Mouse (Mus musculus): ENCODE data around the gene Apol9b. TPM values are rescaled to one million over a fixed set of nuclear protein-coding genes. Genes with fewer than 3 reads are reported as not detected.

The Apol9b gene
- total RNA-seq, 2 experiments from 2014 or later = not detected

DNA sequence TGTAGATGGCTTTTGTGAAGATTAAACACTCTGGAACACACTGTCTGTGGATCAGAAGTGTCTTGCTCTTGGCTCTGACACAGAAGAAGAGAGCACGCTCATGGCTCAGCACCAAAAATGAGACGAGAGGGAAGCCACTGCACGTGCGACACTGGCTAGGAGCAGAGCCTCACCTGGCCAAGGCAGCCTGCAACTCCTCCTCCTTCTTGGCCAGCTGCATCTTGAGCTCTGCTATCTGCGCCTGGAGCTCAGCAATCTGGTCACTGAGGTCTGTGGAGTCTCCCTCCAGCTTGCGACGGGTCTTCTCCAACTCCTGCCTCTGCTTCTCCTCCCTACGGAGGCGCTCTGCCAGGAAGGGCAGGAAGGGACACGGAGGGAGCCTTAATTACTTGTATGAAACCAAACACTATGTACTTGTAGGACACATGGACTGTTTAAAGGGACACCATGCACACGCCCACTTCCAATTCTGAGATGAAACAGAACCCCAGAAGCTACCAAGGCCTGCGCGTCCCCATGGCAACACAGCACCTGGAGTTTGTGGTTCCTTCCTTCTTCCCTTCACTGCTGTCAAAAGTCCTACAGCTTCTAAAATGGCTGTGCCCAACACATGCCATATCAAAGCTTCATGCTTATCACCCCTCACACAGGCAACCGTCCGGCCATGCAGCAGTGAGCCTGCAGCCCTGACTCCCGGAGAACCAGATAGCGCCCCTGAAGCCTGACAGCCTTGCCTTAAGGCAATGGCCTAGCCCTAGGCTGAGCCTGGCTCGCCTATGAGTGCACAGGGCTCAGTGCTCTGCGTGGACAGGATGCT lies 44.5 kb downstream of the Apol9b start:
- no peak for ATAC-seq (replicated peaks; ENCODE audit: poor library complexity, severe bottlenecking)

- no peak for ATAC-seq (replicated peaks; ENCODE audit: poor library complexity, severe bottlenecking)
These were observed 45.5 kb downstream of the Apol9b start for GRCm38 (mm10) chr15:77774303-77774702.

DNA sequence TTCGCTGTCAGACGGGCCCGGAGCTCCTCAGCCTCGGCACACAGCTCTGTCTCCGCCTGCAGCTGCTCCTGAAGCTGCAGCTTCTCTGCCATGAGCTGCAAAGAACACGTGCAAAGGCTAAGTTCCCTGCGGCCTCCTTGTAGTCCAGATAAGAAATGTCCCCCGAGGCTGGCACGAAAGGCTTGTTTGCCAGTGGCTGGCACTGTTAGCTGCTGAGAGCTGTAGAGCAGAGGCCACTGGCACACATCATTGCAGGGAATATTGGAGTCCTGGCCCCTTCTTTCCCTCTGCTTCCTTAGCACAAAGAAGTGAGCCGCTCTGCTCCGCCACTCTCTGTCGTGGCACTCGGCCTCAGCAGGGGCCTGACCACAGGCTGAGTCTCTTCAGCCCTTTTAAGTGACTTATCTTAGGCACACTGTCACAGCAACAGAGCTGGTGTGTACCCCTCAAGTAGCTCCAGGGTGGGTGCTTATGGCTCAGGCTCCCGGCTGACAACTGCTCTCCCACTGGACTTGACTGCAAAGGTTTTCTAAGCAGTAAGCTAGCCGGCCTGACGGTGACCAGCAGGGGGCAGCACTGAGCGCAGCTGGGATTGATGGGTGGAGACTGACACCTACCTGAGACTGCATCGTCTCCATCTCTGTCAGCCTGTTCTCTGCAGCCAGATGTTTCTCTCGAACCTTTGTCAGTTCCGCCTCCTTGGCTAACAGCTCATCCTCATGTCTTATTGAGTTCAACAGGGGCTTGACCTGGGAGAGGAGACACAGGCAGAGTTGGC lies 46.5 kb downstream of the Apol9b start:
- ATAC-seq (replicated peaks; ENCODE audit: poor library complexity, severe bottlenecking) = peak; percentile 45; the same call in 1 of the 2 replicates

GRCm38 (mm10) chr15:77782449-77783014 lies 53.7 kb downstream of the Apol9b start:
- ATAC-seq (replicated peaks; ENCODE audit: poor library complexity, severe bottlenecking) = peak; percentile 12; the same call in 1 of the 2 replicates

- no peak for ATAC-seq (replicated peaks; ENCODE audit: poor library complexity, severe bottlenecking)
These were observed 55.4 kb downstream of the Apol9b start for GRCm38 (mm10) chr15:77784039-77784824.

GRCm38 (mm10) chr15:77785807-77786206 lies 57.0 kb downstream of the Apol9b start:
- ATAC-seq (replicated peaks; ENCODE audit: poor library complexity, severe bottlenecking) = no peak

Other genes with a start within 250 kb of the Apol9b start
- not detected in 2 replicates for gene Apol11a, start 220.8 kb upstream of the Apol9b start, total RNA-seq (2014; fragmentation: Nextera tagmentation)
- not detected in 2 replicates for gene Apol11a, start 220.8 kb upstream of the Apol9b start, total RNA-seq (2017)
- gene Apol7c, start 195.7 kb upstream of the Apol9b start, total RNA-seq (2014; fragmentation: Nextera tagmentation) = not detected in 2 replicates
- gene Apol7c, start 195.7 kb upstream of the Apol9b start, total RNA-seq (2017) = 0.57 TPM in 1 of 2 replicates, not detected in the other
- gene 1700025B11Rik, start 167.1 kb upstream of the Apol9b start, total RNA-seq (2014; fragmentation: Nextera tagmentation) = not detected in 2 replicates
- gene 1700025B11Rik, start 167.1 kb upstream of the Apol9b start, total RNA-seq (2017) = not detected in 2 replicates
- not detected in 2 replicates for gene Apol10b, start 132.9 kb upstream of the Apol9b start, total RNA-seq (2014; fragmentation: Nextera tagmentation)
- not detected in 2 replicates for gene Apol10b, start 132.9 kb upstream of the Apol9b start, total RNA-seq (2017)
- not detected in 2 replicates for gene Gm36245, start 129.8 kb upstream of the Apol9b start, total RNA-seq (2014; fragmentation: Nextera tagmentation)
- gene Gm36245, start 129.8 kb upstream of the Apol9b start, total RNA-seq (2017) = not detected in 2 replicates
- gene Apol11b, start 85.8 kb upstream of the Apol9b start, total RNA-seq (2014; fragmentation: Nextera tagmentation) = not detected in 2 replicates
- not detected in 2 replicates for gene Apol11b, start 85.8 kb upstream of the Apol9b start, total RNA-seq (2017)
- gene Apol7e, start 30.2 kb upstream of the Apol9b start, total RNA-seq (2014; fragmentation: Nextera tagmentation) = not detected in 2 replicates
- gene Apol7e, start 30.2 kb upstream of the Apol9b start, total RNA-seq (2017) = 1.4 TPM in 1 of 2 replicates, not detected in the other
- gene Apol8, start 28.0 kb downstream of the Apol9b start, total RNA-seq (2014; fragmentation: Nextera tagmentation) = not detected in 2 replicates
- gene Apol8, start 28.0 kb downstream of the Apol9b start, total RNA-seq (2017) = 0.04 TPM in 1 of 2 replicates, not detected in the other
- 199 and 315 TPM in 2 replicates for gene Myh9, start 113.1 kb downstream of the Apol9b start, total RNA-seq (2014; fragmentation: Nextera tagmentation)
- gene Myh9, start 113.1 kb downstream of the Apol9b start, total RNA-seq (2017) = 285 and 305 TPM in 2 replicates
- 214 and 226 TPM in 2 replicates for gene Txn2, start 200.0 kb downstream of the Apol9b start, total RNA-seq (2014; fragmentation: Nextera tagmentation)
- 65.7 and 89.0 TPM in 2 replicates for gene Txn2, start 200.0 kb downstream of the Apol9b start, total RNA-seq (2017)
- gene Foxred2, start 227.7 kb downstream of the Apol9b start, total RNA-seq (2014; fragmentation: Nextera tagmentation) = 10.1 and 18.2 TPM in 2 replicates
- gene Foxred2, start 227.7 kb downstream of the Apol9b start, total RNA-seq (2017) = 16.0 and 18.5 TPM in 2 replicates
- 190 and 212 TPM in 2 replicates for gene Eif3d, start 241.8 kb downstream of the Apol9b start, total RNA-seq (2014; fragmentation: Nextera tagmentation)
- 219 and 227 TPM in 2 replicates for gene Eif3d, start 241.8 kb downstream of the Apol9b start, total RNA-seq (2017)

Data from granulocyte monocyte progenitor cell, adult 5-6 weeks (primary cell).